In genomic region chr4:155959275-155959674, GRCm38 (mm10) we compare ENCODE assay signal across 8 mouse cellular contexts. TPM values are rescaled to one million over a fixed set of nuclear protein-coding genes. Genes with fewer than 3 reads are reported as not detected.
A peak's percentile ranks its signal among the peaks of the same experiment; 100 is the strongest.
DNase-seq lines count a peak whose midpoint lies in the region; ATAC-seq and TF ChIP-seq lines count a peak whose summit lies in the region.

No protein-coding gene starts in this region.

- peak; percentile 92 for DNase-seq in brain, embryonic 14.5 days (ENCODE audit: low read depth)
- peak; percentile 54 for DNase-seq in fibroblast of lung, adult 2 months (ENCODE audit: low read depth)
- peak; percentile 83 for DNase-seq in heart, postnatal 0 days (ENCODE audit: low spot score)
- peak; percentile 55 to 70 for DNase-seq in layer of hippocampus, adult 2 months (ENCODE audit: low spot score in 2 of 2)
- DNase-seq in lung, postnatal 0 days (ENCODE audit: low spot score), result peak; percentile 91
- peak; percentile 54 for DNase-seq in retina, adult 2 months (ENCODE audit: low read depth, low spot score)
- peak; percentile 81 for DNase-seq in thymus, postnatal 14 days

- H3K4me3 ChIP-seq in ES-Bruce4 (ENCODE audit: low read depth, low read length), result no peak overlapping the region
- H3K4me3 ChIP-seq in heart, postnatal 0 days (ENCODE audit: low read depth, low read length), result no peak overlapping the region
- no peak overlapping the region for H3K4me3 ChIP-seq in layer of hippocampus, adult 2 months
- no peak overlapping the region for H3K4me3 ChIP-seq in lung, postnatal 0 days (ENCODE audit: low read depth, low read length)

- TF ChIP-seq POLR2A in ES-Bruce4 (IDR thresholded peaks at IDR 0.05; ENCODE audit: insufficient read depth, low read length), result no peak
- no peak for TF ChIP-seq POLR2A in brain, embryonic 14.5 days (IDR thresholded peaks at IDR 0.05; ENCODE audit: borderline replicate concordance, extremely low read depth, insufficient read depth, insufficient read length, poor library complexity, severe bottlenecking)

- TF ChIP-seq CTCF in ES-Bruce4 (IDR thresholded peaks at IDR 0.05; ENCODE audit: low read depth, low read length), result peak; percentile 79
- TF ChIP-seq CTCF in brain, embryonic 14.5 days (IDR thresholded peaks at IDR 0.05; ENCODE audit: borderline replicate concordance, extremely low read depth, insufficient read depth, insufficient read length), result peak; percentile 92
- peak; percentile 78 for TF ChIP-seq CTCF in heart, postnatal 0 days (IDR thresholded peaks at IDR 0.05; ENCODE audit: low read depth)
- TF ChIP-seq CTCF in layer of hippocampus, adult 2 months (conservative IDR thresholded peaks at IDR 0.05), result peak; percentile 85
- peak; percentile 85 for TF ChIP-seq CTCF in lung, postnatal 0 days (IDR thresholded peaks at IDR 0.05)

- TF ChIP-seq EP300 in ES-Bruce4 (IDR thresholded peaks at IDR 0.05; ENCODE audit: insufficient read depth, low read depth, low read length), result no peak
- no peak for TF ChIP-seq EP300 in heart, postnatal 0 days (IDR thresholded peaks at IDR 0.05; ENCODE audit: low read depth)
- TF ChIP-seq EP300 in lung, postnatal 0 days (IDR thresholded peaks at IDR 0.05), result no peak

- 5% methylated on average over 5 of the region's 5 CpGs for WGBS in heart, postnatal 0 days
- WGBS in lung, postnatal 0 days, result 4% methylated on average over 5 of the region's 5 CpGs

- no peaks in the 10 kb centered on the region for H3K27me3 ChIP-seq in ES-Bruce4 (ENCODE audit: control insufficient read depth, insufficient read depth, low read length, poor library complexity, severe bottlenecking)
- H3K27me3 ChIP-seq in heart, postnatal 0 days (ENCODE audit: control insufficient read depth, insufficient read depth, low read length), result no peaks in the 10 kb centered on the region
- H3K27me3 ChIP-seq in lung, postnatal 0 days (replicated peaks; ENCODE audit: insufficient read depth, low read length), result no peaks in the 10 kb centered on the region

- H3K27ac ChIP-seq in ES-Bruce4 (ENCODE audit: insufficient read depth, low read length), result no peak overlapping the region
- no peak overlapping the region for H3K27ac ChIP-seq in heart, postnatal 0 days (ENCODE audit: low read depth)
- H3K27ac ChIP-seq in layer of hippocampus, adult 2 months, result no peak overlapping the region
- H3K27ac ChIP-seq in lung, postnatal 0 days (ENCODE audit: low read length), result no peak overlapping the region

- H3K4me2 ChIP-seq in heart, postnatal 0 days (ENCODE audit: low read depth, low read length), result no peak overlapping the region
- no peak overlapping the region for H3K4me2 ChIP-seq in lung, postnatal 0 days (replicated peaks; ENCODE audit: low read depth, low read length)

- peak; percentile 68; the same call in 1 of the 2 replicates for ATAC-seq in heart, postnatal 0 days (ENCODE audit: insufficient read depth, low read depth)
- peak; percentile 52 for ATAC-seq in lung, postnatal 0 days

- H3K9me3 ChIP-seq in ES-Bruce4 (replicated peaks; ENCODE audit: control insufficient read depth, insufficient read depth, low read length, poor library complexity, severe bottlenecking), result no peaks in the 10 kb centered on the region
- H3K9me3 ChIP-seq in heart, postnatal 0 days (replicated peaks; ENCODE audit: control insufficient read depth, low read length), result no peaks in the 10 kb centered on the region
- H3K9me3 ChIP-seq in lung, postnatal 0 days (ENCODE audit: low read length), result no peaks in the 10 kb centered on the region

- no peak overlapping the region for H3K9ac ChIP-seq in ES-Bruce4 (ENCODE audit: low read depth, poor library complexity, severe bottlenecking)
- H3K9ac ChIP-seq in heart, postnatal 0 days (replicated peaks; ENCODE audit: low read depth, low read length), result no peak overlapping the region
- H3K9ac ChIP-seq in lung, postnatal 0 days (replicated peaks; ENCODE audit: low read depth), result no peak overlapping the region

- peaks cover 34% of the 10 kb centered on the region for H3K36me3 ChIP-seq in ES-Bruce4 (ENCODE audit: control insufficient read depth, insufficient read depth, low read length, poor library complexity, severe bottlenecking)
- H3K36me3 ChIP-seq in heart, postnatal 0 days (replicated peaks; ENCODE audit: control insufficient read depth, insufficient read depth, low read length), result peaks cover 41% of the 10 kb centered on the region
- peaks cover 18% of the 10 kb centered on the region; the same call in 1 of the 2 replicates for H3K36me3 ChIP-seq in lung, postnatal 0 days (ENCODE audit: insufficient read depth, low read length)

- no peaks in the 10 kb centered on the region for H3K4me1 ChIP-seq in ES-Bruce4 (ENCODE audit: control insufficient read depth, insufficient read depth, low read length)
- 0 out of 2 replicates have a peak, but pooled peaks cover 5% of the 10 kb centered on the region for H3K4me1 ChIP-seq in heart, postnatal 0 days (ENCODE audit: control insufficient read depth, insufficient read depth)
- peaks cover 8% of the 10 kb centered on the region; the same call in 1 of the 2 replicates for H3K4me1 ChIP-seq in lung, postnatal 0 days (ENCODE audit: insufficient read depth, low read depth, low read length)

RNA-seq across cellular contexts. Expression of gene C1qtnf12, which starts 2.8 kb away (rescaled TPM):
- polyA plus RNA-seq in ES-Bruce4 (2011; ENCODE audit: insufficient read depth, insufficient read length, low read depth, missing spikeins), result 18.8 and 19.1 TPM in 2 replicates
- 8.6 and 11.0 TPM in 2 replicates for polyA plus RNA-seq in brain, embryonic 14.5 days (2012; rRNA removed)
- total RNA-seq in heart, postnatal 0 days (2014; rRNA removed; ENCODE audit: low replicate concordance), result 42.5 and 51.4 TPM in 2 replicates
- polyA plus RNA-seq in heart, postnatal 0 days (2015; fragmentation: Nextera tagmentation; extraction: Ambion mirVana), result 20.5 and 20.8 TPM in 2 replicates
- total RNA-seq in layer of hippocampus, adult 2 months (2021), result 10 to 100 TPM; 11.5 to 18.0 TPM
- 30.6 and 36.2 TPM in 2 replicates for polyA plus RNA-seq in lung, postnatal 0 days (2015; fragmentation: Nextera tagmentation; extraction: Ambion mirVana)

RNA-seq across cellular contexts. Expression of gene Ube2j2, which starts 15.6 kb away (rescaled TPM):
- polyA plus RNA-seq in ES-Bruce4 (2011; ENCODE audit: insufficient read depth, insufficient read length, low read depth, missing spikeins), result 100 and 104 TPM in 2 replicates
- 114 and 144 TPM in 2 replicates for polyA plus RNA-seq in brain, embryonic 14.5 days (2012; rRNA removed)
- total RNA-seq in heart, postnatal 0 days (2014; rRNA removed; ENCODE audit: low replicate concordance), result 46.4 and 46.8 TPM in 2 replicates
- 63.3 and 66.9 TPM in 2 replicates for polyA plus RNA-seq in heart, postnatal 0 days (2015; fragmentation: Nextera tagmentation; extraction: Ambion mirVana)
- total RNA-seq in layer of hippocampus, adult 2 months (2021), result 10 to 100 TPM; 69.8 to 71.2 TPM
- 66.6 and 67.0 TPM in 2 replicates for polyA plus RNA-seq in lung, postnatal 0 days (2015; fragmentation: Nextera tagmentation; extraction: Ambion mirVana)

RNA-seq across cellular contexts. Expression of gene B3galt6, which starts 33.2 kb away (rescaled TPM):
- 2.5 and 2.6 TPM in 2 replicates for polyA plus RNA-seq in ES-Bruce4 (2011; ENCODE audit: insufficient read depth, insufficient read length, low read depth, missing spikeins)
- 19.3 and 22.2 TPM in 2 replicates for polyA plus RNA-seq in brain, embryonic 14.5 days (2012; rRNA removed)
- 3.9 and 11.2 TPM in 2 replicates for total RNA-seq in heart, postnatal 0 days (2014; rRNA removed; ENCODE audit: low replicate concordance)
- polyA plus RNA-seq in heart, postnatal 0 days (2015; fragmentation: Nextera tagmentation; extraction: Ambion mirVana), result 5.0 and 5.7 TPM in 2 replicates
- 10 to 100 TPM in 1 of 2 experiments, 1 to 10 TPM in 1; 9.3 to 10.1 TPM for total RNA-seq in layer of hippocampus, adult 2 months (2021)
- polyA plus RNA-seq in lung, postnatal 0 days (2015; fragmentation: Nextera tagmentation; extraction: Ambion mirVana), result 6.8 TPM in 2 replicates

RNA-seq across cellular contexts. Expression of gene Sdf4, which starts 33.4 kb away (rescaled TPM):
- 82.8 and 88.9 TPM in 2 replicates for polyA plus RNA-seq in ES-Bruce4 (2011; ENCODE audit: insufficient read depth, insufficient read length, low read depth, missing spikeins)
- 36.8 and 61.3 TPM in 2 replicates for polyA plus RNA-seq in brain, embryonic 14.5 days (2012; rRNA removed)
- total RNA-seq in heart, postnatal 0 days (2014; rRNA removed; ENCODE audit: low replicate concordance), result 88.4 and 114 TPM in 2 replicates
- 102 and 105 TPM in 2 replicates for polyA plus RNA-seq in heart, postnatal 0 days (2015; fragmentation: Nextera tagmentation; extraction: Ambion mirVana)
- 100 to 1,000 TPM; 191 to 194 TPM for total RNA-seq in layer of hippocampus, adult 2 months (2021)
- 155 and 166 TPM in 2 replicates for polyA plus RNA-seq in lung, postnatal 0 days (2015; fragmentation: Nextera tagmentation; extraction: Ambion mirVana)

RNA-seq across cellular contexts. Expression of gene Tnfrsf4, which starts 54.4 kb away (rescaled TPM):
- polyA plus RNA-seq in ES-Bruce4 (2011; ENCODE audit: insufficient read depth, insufficient read length, low read depth, missing spikeins), result 2.4 and 2.9 TPM in 2 replicates
- 3.3 and 4.4 TPM in 2 replicates for polyA plus RNA-seq in brain, embryonic 14.5 days (2012; rRNA removed)
- total RNA-seq in heart, postnatal 0 days (2014; rRNA removed; ENCODE audit: low replicate concordance), result not detected in 2 replicates
- polyA plus RNA-seq in heart, postnatal 0 days (2015; fragmentation: Nextera tagmentation; extraction: Ambion mirVana), result 0.26 and 0.31 TPM in 2 replicates
- 1 to 10 TPM; 1.3 to 2.3 TPM for total RNA-seq in layer of hippocampus, adult 2 months (2021)
- polyA plus RNA-seq in lung, postnatal 0 days (2015; fragmentation: Nextera tagmentation; extraction: Ambion mirVana), result 4.9 and 5.2 TPM in 2 replicates
